Mouse (Mus musculus): ENCODE results near the gene Smim24.

DNA sequence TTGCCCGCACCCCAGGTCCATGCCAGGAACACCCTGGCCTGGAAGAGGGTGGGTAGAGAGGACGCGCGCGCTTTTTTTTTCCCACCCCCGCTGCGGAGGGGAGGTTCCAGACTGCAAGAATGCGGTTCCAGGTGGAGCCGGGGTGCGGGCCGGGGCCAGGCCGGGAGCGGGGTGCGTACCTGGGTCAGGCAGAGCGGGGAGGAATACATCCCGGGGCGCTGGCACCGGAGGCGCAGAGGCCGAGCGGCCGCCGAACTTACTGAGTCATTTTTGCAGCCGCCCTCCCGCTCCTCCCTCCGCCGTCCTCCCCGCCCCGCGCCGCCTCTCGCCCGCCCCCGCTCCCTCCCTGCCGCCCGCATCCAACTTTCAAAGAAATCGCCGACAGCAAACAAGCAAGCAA, 34.0 kb downstream of the Smim24 start:
- TF ChIP-seq CTCF (IDR thresholded peaks at IDR 0.05; ENCODE audit: low read depth, low read length): no peak
- TF ChIP-seq POLR2A (IDR thresholded peaks at IDR 0.05; ENCODE audit: extremely low read depth, insufficient read depth, low read length): peak; percentile 77
